Mouse (Mus musculus) natural killer cell, adult 2 months (primary cell): Measurements from ENCODE around the gene Alox15.
A peak's percentile ranks its signal among the peaks of the same experiment; 100 is the strongest.
"Not testable (repeated sequence)": the region's sequence is repeated elsewhere in the genome, so short reads cannot be mapped to it uniquely, and the experiment has no call there.

Experiments used
- DNase-seq, 2 experiments: peaks; one replicate each; pipeline ENCODE4 v3.0.0; 2022; ENCODE audit warnings: low spot score in 2 of 2

Alox15 gene

DNA sequence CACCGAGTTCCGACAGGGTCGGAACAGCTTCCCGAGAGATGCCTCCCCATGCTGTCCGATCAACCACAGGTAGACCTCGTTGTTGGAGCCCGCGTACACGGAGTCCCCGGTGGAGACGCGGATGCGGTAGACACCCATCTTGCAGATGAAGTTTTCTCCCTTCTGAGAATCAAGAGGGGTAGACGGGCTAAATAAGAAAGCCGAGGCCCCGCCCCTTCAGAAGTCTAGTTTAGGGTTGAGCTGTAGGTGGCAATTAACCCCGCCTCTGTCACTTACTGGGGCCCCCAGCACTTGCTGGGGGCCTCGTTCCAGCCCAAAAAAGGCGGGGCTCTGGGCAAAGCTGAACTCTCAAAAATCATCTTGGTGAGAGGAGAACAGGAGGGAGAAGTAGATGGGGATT lies at the start of gene Alox15:
Gene Alox15, minus strand, starts transcription at position 164 of the 400 bp plus-strand sequence.
- no peak for DNase-seq

DNA sequence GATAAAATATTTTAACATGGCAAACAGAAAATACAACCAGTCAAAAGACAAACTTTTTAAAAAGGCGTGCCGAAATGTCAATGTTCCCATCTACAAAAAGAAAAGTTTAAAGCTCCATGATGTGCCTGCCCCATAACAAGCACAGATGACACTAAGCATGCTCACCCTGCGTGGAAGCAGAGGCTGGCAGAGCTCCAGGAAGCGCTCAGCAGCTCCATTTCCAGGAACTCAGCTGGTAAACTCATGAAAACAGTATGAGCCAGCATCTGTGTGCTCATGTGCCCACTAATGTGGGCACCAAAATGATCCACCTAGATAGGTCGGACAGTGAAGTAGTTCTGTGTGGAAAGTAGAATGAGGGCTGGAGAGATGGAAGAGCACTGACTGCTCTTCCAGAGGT lies 37.6 kb upstream of the Alox15 start:
- no peak for DNase-seq

DNA sequence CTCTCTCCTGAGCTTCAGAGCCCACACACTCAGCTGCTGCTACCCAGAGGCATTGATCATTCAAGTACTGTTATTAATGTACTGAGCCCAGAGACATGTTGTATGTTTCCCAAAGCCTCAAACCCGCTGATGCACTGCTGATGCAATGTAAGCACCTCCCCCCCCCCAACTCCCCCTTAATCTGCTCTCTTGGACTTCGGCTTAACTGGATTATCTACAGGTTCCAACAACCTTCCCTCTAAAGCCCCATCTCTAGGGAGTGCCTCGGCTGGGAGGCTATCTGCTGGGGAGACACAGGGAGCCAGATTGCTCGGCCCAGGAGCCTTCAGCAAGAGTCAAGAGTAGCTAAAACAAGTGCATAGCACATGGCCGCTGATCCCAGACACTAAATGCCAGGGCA lies 35.6 kb upstream of the Alox15 start:
- no peak for DNase-seq

DNA sequence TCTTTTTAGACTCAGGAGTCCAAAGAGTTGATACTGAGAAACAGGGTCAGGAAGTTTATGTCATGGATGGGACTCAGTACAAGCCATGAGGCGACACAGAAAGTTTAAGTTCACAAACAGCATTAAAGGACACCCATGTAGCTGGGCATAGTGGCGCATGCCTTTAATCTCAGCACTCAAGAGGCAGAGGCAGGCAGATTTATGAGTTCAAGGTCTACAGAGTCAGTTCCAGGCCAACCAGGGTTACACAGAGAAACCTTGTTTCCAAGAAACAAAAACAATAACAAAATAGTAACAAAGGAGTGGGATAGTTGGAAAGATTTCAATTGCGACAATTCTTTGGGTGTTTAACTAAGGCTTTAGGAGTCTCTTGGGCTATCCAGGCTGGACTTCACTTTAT lies 32.3 kb upstream of the Alox15 start:
- DNase-seq: no peak

DNA sequence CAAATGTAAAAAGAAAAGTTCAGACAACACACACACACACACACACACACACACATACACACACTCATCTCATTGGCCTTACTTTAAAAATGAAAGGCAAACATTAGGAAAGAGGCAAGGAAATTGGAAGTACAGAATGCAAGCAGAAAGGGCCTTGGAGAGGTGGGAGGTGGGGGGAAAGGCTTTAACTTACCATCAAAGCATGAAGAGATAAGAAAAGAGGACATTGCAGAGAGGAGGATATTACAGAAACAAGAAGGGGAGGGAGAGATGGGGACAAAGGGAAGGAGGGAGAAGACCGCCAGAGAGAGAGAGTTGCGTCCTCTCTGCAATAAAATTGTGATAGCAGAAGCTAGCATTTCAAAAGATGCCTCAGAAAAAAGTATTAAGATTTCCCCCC lies 29.5 kb upstream of the Alox15 start:
- no peak for DNase-seq

DNA sequence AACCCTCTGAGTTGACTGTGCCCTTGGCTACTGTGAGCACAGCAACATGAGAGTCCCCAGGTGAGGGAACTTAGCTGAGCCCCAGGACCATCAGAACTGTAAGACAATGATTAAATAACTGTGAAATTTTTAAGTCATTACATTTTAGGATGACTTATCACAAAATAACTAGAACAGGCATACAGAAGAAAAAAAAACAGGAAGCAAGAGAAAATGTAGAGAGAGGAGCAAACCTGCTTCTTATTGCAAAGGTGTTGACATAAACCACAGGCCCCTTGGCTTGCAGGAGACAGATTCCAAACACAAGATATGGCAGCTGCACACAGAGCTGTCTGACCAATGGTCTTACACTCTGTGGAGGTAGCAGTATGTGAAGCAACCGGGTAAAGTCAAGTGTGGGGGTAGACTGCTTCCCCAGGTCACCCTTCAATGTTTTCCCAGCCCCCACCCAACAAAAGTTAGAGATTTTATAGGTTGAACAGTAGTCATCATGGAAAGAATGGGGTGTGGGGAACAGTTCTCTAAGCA lies 28.7 kb upstream of the Alox15 start:
- no peak for DNase-seq

DNA sequence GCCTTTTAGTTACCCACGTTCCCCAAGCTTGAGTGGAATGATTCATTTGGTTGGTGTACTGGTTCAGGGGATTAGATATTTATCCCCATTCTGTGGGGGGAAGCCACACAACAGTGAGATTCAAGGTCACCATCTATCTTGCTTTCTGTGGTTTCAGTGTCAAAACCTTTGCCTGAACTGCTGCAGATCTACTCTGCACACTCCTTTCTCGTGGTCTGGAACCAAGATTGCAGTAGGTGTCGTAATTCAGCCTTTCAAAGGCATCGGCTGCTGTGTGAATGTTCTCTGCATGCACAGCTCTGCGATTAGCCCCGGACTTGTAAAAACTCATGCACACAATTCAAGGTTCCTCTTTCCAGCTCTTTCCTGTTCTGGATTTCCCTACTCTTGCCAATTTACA lies 24.2 kb upstream of the Alox15 start:
- DNase-seq: no peak

DNA sequence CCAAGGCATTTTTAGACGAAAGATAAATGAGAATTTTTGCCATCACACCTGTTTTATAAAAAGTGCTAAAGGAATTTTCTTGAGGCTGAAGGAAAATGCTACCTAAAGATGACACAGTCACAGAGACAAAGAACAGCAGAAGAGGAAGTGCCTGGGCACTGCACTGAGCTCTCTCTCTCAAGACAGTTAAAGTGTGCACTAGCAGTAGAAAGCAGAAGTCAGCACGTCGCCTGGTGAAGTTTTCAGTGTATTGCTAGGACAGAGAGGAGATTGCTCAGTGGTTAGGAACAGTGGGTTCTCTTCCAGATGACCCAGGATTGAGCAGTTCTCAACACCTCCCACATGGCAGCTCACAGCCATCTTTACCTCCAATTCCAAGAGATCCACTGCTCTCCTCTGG lies 22.5 kb upstream of the Alox15 start:
- DNase-seq: peak in 1 of 2 experiments; percentile 22

DNA sequence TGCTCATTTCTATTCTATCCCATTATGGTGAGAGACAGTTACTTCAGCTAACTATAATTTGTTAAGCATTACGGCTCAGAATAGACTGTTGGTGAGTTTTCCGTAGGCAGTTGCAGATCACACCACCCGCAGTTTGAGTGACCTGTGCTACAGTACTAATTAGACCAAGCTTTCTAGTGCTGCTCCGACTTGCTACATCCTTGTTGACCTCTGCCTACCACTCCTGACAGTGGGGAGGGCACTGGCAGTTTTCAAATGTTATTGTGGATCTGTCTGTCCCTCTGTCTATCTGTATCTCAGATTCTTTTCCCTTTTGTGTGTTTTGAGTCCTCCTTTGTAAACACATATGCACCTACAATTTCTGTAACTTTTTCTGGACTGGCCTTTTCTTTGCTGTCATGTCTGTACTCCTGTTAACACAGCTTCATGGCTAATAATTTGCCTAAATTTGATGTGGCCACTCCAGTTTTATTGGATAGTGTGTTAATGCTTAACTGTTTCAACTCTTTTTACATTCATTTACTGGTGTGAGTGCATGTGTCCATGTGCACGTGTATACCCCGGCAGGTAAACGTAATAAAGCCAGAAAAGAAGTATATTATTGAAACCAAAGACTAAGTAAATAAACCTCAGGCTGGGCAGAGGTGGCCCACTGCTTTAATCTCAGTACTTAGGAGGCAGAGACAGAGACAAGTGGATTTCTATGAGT lies 21.2 kb upstream of the Alox15 start:
- no peak for DNase-seq

DNA sequence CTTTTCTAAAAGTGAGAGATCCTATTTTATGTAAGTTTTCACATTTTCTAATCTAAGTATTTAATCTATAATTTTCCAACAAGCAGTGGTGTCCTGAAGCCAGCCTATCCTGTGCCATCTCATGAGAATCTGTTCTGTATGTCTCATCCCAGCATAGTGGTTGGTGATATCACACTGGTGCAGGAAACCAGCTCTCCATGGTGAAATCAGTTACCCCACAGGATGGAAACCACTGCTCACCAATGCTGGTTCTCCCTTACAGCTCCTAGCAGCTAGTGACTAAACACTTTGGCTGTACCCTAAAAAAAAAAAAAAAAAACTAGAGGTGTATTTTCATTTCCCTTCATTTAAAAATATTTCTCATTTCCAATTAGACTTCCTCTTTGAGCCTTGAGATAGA lies 20.6 kb upstream of the Alox15 start:
- DNase-seq: no peak

DNA sequence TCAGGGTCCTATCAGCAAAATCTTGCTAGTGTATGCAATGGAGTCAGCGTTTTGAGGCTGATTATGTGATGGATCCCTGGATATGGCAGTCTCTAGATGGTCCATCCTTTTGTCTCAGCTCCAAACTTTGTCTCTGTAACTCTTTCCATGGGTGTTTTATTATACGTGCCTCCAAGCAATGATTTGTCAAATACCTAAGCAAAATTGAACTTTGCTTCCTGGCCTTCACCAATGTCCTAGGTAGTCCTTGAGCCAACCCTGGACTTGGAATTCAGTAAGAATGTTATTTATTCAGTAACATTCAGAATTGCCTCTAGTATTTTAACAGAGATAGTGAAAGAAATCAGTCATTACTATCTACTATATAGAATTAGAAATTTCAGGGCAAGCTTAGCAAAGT lies 16.8 kb upstream of the Alox15 start:
- DNase-seq: not testable (repeated sequence)

DNA sequence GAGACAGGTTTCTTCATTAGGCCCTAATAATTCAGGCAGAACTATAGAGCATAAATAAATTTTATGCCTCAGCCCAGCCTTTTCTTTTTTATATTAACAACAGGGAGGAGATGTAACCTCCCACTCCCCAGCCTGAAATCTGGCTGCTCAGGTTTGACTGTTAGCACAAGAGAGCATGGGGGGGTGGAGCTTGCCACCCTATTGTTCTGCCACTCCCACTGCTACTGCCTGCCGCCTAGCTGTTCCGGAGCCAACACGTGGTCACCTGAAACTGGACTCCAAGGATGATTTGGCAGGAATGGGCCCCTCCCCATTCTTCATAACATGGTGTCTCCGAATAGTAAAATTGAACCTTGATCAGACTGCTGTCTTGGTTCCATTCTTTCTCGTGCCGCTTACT lies 15.9 kb upstream of the Alox15 start:
- DNase-seq: not testable (repeated sequence)

DNA sequence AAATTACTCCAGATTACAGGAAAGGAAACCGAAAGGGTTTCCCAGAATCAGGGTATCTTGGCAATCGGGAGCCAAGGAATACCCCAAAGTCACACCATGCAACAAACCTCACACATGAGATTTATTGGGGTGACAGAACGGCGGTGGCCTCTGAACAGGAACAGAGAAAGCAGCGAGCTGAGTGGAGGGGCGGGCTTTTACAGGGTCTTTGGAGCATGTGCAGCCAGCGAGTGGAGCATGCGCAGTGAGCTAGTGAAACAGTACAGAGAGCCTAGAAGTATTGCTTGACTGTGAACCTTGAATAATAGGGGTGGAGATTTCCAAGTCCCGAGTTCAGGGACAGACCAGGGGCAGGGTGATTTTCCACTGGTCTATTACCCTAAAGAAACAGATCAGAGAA lies 3.2 kb downstream of the Alox15 start:
- DNase-seq: no peak

DNA sequence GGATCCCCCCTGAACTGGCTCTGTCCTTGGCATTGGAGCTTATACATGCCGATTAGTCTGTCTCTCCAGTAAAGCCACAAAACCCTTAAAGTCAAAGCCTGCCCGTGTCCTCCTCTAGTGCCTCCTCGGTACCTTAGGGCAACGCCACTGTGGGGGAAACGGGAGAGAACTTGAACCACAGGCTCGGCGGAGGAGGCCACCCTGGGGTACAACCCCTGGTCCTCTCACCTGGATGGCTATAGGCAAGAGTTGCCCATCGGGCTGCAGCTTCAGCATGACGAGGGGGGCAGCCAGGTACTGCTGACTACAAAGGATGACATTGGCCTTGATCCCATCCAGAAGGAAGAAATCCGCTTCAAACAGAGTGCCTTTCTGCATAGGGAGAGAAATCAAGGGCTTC lies 4.0 kb downstream of the Alox15 start:
- no peak for DNase-seq

DNA sequence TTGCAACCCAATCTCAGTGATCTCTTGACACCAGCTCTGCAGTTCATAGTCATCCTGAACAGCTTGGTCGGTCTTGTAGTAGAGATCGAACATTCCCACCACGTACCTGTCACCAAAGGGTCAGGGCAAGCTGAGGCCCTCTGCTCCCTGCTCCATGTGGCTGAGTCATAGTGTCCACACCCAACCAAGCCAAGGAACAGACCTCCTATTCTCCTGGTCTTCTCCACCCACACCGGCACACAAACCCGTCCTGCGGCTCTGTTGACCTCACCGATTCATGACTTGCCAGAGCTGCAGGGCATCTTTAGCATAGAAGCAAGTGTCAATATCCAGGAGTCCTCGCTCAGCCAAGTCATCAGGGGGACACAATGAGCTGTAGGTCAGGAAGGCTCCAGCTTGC lies 6.3 kb downstream of the Alox15 start:
- no peak for DNase-seq

DNA sequence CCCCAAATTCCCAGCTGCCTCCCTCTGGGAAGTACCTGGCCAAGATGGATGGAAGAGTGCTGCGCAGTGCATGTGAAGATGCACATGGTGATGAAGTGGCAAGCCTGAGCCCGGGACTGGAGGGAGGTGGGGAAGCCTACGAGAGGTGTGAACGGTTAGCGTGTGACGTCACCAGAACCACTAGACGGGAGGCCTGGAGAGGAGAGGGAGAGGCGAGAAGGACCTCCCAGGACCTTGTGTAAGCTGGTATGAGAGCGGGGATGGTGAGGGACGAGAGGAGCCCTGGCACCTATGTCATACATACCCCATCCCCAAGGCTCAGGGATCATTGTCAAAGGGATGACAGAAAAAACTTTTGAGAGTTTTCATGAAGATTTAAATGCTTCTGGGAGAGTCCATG lies 6.8 kb downstream of the Alox15 start:
- no peak for DNase-seq

DNA sequence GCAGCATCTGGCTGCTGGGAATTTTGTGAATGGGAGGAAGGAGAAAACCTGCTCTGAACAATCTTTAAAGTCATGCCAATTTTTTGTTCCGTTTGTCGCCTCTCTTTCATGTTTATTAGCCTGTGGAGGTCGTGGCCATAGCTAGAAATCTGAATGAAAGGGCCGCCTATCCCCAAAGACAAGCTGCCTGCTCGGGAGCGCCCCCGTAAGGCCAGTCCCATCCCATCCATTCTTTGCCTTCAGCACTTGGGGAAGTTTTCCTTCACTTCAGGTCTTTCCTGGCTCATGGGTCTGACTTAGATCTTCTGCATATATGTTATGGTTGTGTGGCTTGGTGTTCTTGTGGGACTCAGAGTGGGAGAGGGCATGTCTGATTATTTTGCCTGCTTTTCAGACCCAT lies 12.3 kb downstream of the Alox15 start:
- no peak for DNase-seq

DNA sequence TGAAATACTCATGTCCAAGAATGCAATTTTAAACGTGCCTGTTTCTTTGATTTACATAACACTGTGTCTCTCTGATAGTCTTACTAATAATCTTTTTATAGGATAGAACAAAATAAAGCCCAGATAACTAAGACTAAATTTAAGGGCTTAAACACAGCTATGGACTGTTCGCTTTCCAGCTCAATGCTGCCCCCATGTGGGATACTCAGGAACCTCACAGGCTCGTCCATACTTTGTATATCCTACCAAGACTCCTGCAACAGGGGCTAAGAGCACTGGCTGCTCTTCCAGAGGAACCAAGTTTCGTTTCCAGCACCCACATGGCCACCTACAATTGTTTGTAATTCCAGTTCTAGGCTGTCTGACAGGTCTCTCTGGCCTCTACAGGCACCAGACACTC lies 17.4 kb downstream of the Alox15 start:
- peak; percentile 29 to 58 for DNase-seq

DNA sequence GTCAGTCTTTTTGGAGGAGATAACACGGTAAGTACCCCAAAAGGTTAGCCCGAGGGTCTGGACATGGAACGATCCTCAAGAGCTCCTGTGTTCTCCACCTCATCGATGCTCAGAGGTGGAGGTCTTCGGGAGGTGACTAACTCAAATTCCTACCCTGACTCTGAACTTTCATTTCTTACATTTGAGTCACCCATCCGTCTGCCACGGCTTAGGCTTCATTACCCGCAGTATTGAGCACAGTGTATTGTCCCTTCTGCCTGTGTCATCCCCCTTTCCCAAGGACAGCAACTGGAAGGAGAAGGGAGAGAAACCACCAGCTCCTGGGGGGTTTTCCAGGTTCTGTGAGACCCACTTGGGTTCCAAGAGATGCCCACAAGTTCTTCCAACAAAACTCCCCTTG lies 27.1 kb downstream of the Alox15 start:
- DNase-seq: no peak

DNA sequence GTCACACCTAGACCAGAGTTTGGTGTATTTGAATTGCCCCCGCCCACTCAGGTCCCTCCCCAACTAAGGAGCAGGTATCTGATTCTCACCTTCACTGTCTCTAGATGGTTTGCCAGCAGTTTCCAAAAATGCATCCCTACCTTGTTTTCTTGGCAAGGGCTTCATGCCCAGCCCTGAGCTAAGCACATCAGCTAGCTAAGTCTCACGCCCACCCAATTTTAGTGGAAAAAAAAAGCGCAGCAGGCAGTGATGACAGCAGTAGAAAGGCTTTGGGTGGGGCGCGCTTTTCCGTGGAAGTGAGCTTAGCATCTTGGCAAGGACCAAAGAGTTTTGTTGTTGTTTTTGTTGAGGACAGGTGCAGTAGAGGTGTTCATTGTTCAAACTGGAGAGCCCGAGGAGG lies 29.3 kb downstream of the Alox15 start, which contains the start of gene Alox12e:
Gene Alox12e, minus strand, starts transcription at position 101 of the 400 bp plus-strand sequence.
- no peak for DNase-seq

DNA sequence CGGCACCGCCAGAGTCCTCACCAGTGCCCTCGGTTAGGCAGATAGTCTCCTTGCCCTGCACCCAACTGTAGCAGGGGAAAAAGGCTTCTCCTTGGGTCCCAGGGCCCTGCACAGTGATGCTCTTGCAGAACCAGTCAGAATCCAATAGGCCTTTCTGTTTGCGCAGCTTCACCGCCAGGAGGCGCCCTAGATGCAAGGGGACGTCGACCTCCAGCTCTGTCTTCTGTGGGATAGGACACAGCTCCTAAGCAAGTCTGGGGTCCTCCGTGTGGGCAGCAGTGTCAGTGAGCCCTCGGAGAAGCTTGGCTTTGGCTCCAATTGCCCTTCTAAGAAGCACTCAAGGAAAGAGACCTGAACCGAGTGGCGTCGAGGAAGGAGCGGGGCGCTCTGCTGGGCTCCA lies 30.2 kb downstream of the Alox15 start:
- DNase-seq: peak; percentile 39 to 54

DNA sequence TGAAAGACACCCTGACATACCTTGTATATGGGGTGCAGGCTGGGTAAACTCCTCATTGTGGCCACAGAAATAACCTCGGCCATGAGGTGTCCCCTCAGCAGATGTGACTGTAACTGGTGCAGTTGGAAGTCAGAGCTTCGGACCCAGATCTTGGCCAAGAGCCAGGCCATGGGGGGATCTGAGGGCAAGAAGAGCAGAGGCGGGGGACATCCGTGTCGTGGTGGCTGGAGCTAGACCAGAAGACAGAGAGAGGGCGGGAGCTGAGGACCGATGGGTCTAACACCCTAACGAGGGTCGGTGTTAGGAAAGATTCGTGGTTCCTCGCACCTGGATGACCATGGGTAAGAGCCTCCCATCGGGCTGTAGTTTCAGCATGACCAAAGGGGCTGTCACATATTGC lies 32.2 kb downstream of the Alox15 start:
- DNase-seq: no peak

DNA sequence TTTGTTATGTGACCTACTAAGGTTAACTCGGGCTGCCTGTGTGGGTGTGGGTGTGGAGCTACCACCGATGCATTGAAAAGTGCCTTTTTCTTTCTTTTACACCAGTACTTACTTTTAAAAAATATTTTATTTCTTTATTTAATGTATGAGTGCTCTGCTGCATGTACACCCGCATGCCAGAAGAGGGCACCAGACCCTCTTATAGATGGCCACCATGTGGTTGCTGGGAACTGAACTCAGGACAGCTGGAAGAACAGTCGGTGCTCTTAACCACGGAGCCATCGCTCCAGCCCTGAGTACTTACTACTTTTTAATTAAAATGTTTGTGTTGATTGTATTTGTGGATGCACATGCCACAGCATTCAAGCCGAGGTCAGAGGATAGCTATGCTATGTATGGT lies 38.0 kb downstream of the Alox15 start:
- DNase-seq: peak in 1 of 2 experiments; percentile 28

DNA sequence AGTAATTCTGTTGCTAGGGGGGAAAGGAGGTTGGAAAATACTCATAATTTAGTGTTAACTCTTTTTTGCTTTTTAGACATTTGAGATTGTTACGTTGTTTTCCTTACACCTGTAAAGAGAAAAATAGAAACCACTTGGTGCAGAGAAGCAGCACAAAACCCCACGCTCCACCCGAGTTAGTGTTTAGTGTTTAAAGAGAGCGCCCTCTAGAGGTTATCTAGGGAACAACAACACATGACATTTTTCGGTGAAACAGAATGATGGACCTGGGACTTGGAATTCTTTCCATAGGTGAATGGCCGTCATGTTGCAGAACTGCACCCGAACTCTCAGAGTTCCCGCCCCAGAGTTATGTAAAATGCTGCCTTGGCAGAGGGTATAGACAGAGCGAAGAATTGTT lies 42.5 kb downstream of the Alox15 start:
- DNase-seq: peak in 1 of 2 experiments; percentile 45
